Mouse (Mus musculus) embryo, embryonic 11.5 days (tissue): ENCODE results near the gene Safb2.

Experiments used
- DNase-seq: peaks from one replicate; pipeline ENCODE4 v3.0.0-alpha.2; 2012; ENCODE audit warnings: low read depth, low spot score

The Safb2 gene

GRCm38 (mm10) chr17:56560131-56560530, 24.3 kb downstream of the Safb2 start:
- no peak for DNase-seq

- no peak for DNase-seq
These were observed 25.0 kb downstream of the Safb2 start for GRCm38 (mm10) chr17:56559386-56559785.

GRCm38 (mm10) chr17:56558448-56558847, 25.9 kb downstream of the Safb2 start:
- DNase-seq, result peak; percentile 63

- no peak for DNase-seq
These were observed 30.2 kb downstream of the Safb2 start, which contains the start of gene Gm20219 for GRCm38 (mm10) chr17:56554122-56554551. Gene Gm20219 (minus strand): TSS chr17:56554387.

GRCm38 (mm10) chr17:56552781-56553363, 31.5 kb downstream of the Safb2 start:
- DNase-seq, result peak; percentile 54

GRCm38 (mm10) chr17:56551841-56552581, 32.4 kb downstream of the Safb2 start:
- no peak for DNase-seq

- DNase-seq, result no peak
These were observed 33.5 kb downstream of the Safb2 start for GRCm38 (mm10) chr17:56550784-56551475.

- DNase-seq, result no peak
These were observed 35.7 kb downstream of the Safb2 start for GRCm38 (mm10) chr17:56548605-56549105.

- no peak for DNase-seq
These were observed 36.4 kb downstream of the Safb2 start for GRCm38 (mm10) chr17:56547846-56548604.

- DNase-seq, result no peak
These were observed 37.1 kb downstream of the Safb2 start for GRCm38 (mm10) chr17:56547116-56547845.

GRCm38 (mm10) chr17:56546576-56546975, 37.8 kb downstream of the Safb2 start:
- no peak for DNase-seq

GRCm38 (mm10) chr17:56545945-56546344, 38.4 kb downstream of the Safb2 start:
- no peak for DNase-seq

- no peak for DNase-seq
These were observed 39.5 kb downstream of the Safb2 start for GRCm38 (mm10) chr17:56544699-56545387.

GRCm38 (mm10) chr17:56543684-56544224, 40.6 kb downstream of the Safb2 start:
- no peak for DNase-seq

- DNase-seq, result no peak
These were observed 41.6 kb downstream of the Safb2 start for GRCm38 (mm10) chr17:56542736-56543135.

- no peak for DNase-seq
These were observed 43.8 kb downstream of the Safb2 start for GRCm38 (mm10) chr17:56540562-56540975.

GRCm38 (mm10) chr17:56537912-56538311, 46.5 kb downstream of the Safb2 start:
- DNase-seq, result no peak

GRCm38 (mm10) chr17:56536874-56537273, 47.5 kb downstream of the Safb2 start:
- DNase-seq, result no peak

GRCm38 (mm10) chr17:56536192-56536591, 48.2 kb downstream of the Safb2 start:
- DNase-seq, result no peak

GRCm38 (mm10) chr17:56524943-56525342, 59.4 kb downstream of the Safb2 start:
- DNase-seq, result no peak
